Mouse (Mus musculus): ENCODE data around the gene Gm5728. TPM values are rescaled to one million over a fixed set of nuclear protein-coding genes. Genes with fewer than 3 reads are reported as not detected.
"Not testable (repeated sequence)": the region's sequence is repeated elsewhere in the genome, so short reads cannot be mapped to it uniquely, and the experiment has no call there.

Gene Gm5728
- not detected for total RNA-seq (2021)
- long read RNA-seq, experiment 1: 0 reads
- long read RNA-seq, experiment 2: 0 reads

DNA sequence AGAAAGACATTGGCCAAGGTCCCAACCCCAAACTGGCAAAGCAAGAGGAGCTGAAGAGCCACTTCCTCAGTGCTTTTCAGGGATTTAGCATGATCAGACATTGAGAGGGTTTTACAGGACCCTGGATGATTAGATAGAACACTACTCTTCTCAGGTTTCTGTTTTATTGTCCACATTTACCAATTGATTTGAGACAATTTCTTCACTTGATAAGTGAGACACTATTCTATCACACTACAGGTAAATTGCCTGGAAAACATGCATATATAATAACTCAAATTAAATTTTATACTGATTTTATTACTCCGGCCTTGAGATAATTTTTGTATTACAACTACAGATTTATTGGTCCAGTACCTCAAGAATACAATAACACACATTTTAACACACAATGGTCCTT, at the start of gene Gm5728:
Gene Gm5728, minus strand, starts transcription at position 101 of the 400 bp plus-strand sequence.
- DNase-seq (ENCODE audit: low spot score in 2 of 2); intact Hi-C loops (cut with DNase I): not testable (repeated sequence)

DNA sequence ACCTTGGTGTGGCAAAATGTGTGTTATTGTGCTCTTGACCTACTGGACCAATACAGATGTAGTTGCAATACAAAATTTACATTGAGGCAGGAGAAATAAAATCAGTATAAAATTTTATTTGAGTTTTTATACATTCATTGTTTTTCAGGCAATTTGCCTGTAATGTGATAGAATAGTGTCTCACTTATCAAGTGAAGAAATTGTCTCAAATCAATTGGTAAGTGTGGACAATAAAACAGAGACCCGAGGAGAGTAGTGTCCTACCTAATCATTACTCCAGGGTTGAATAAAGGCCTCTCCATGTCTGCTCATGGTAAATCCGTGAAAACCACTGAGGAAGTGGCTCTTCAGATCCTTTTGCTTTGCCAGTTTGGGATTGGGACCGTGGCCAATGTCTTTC, 42.4 kb upstream of the Gm5728 start, which contains the start of gene Vmn1r100:
Gene Vmn1r100, plus strand, starts transcription at position 301 of the 400 bp plus-strand sequence.
- intact Hi-C loops (cut with DNase I); DNase-seq (ENCODE audit: low spot score in 2 of 2): not testable (repeated sequence)

DNA sequence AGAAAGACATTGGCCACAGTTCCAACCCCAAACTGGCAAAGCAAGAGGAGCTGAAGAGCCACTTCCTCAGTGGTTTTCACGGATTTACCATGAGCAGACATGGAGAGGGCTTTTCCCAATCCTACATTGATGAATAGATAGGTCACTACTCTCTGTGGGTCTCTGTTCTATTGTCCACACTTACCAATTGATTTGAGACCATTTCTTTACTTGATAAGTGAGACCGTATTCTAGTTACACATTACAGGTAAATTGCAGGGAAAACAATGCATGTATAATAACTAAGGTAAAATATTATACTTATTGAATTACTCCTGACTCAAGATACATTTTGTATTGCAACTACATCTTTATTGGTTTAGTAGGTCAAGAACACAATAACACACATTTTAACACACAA, 41.2 kb downstream of the Gm5728 start, which contains the start of gene Gm4133:
Gene Gm4133, minus strand, starts transcription at position 101 of the 400 bp plus-strand sequence.
- intact Hi-C loops (cut with DNase I): not testable (repeated sequence)

More for the DNA sequence above, 41.2 kb downstream of the Gm5728 start, which contains the start of gene Gm4133:
- not testable (repeated sequence) for DNase-seq (ENCODE audit: low spot score in 2 of 2)

Other genes starting within 250 kb of the Gm5728 start
- not detected for gene Vmn1r93, start 236.3 kb downstream of the Gm5728 start, total RNA-seq (2021)
- gene Vmn1r94, start 207.0 kb downstream of the Gm5728 start, total RNA-seq (2021): not detected
- not detected for gene Vmn1r95, start 181.7 kb downstream of the Gm5728 start, total RNA-seq (2021)
- not detected for gene Gm6164, start 169.8 kb downstream of the Gm5728 start, total RNA-seq (2021)
- not detected for gene Gm4498, start 141.6 kb downstream of the Gm5728 start, total RNA-seq (2021)
- gene Gm5890, start 112.6 kb downstream of the Gm5728 start, total RNA-seq (2021): not detected
- not detected for gene Gm4133, start 41.3 kb downstream of the Gm5728 start, total RNA-seq (2021)
- not detected for gene Vmn1r100, start 42.5 kb upstream of the Gm5728 start, total RNA-seq (2021)
- gene Vmn1r101, start 67.2 kb upstream of the Gm5728 start, total RNA-seq (2021): not detected
- not detected for gene Gm10670, start 99.5 kb upstream of the Gm5728 start, total RNA-seq (2021)
- gene Vmn1r103, start 135.1 kb upstream of the Gm5728 start, total RNA-seq (2021): not detected
- not detected for gene Vmn1r104, start 158.4 kb upstream of the Gm5728 start, total RNA-seq (2021)
- gene Gm5726, start 170.3 kb upstream of the Gm5728 start, total RNA-seq (2021): not detected
- not detected for gene Gm4141, start 200.8 kb upstream of the Gm5728 start, total RNA-seq (2021)
- gene Gm4513, start 223.6 kb upstream of the Gm5728 start, total RNA-seq (2021): not detected

All from left cerebral cortex, postnatal 14 days (tissue).